Mouse (Mus musculus) heart, embryonic 16.5 days (tissue): ENCODE measurements around the gene Ermn. TPM values are rescaled to one million over a fixed set of nuclear protein-coding genes. Genes with fewer than 3 reads are reported as not detected.

Experiments used
- ATAC-seq: fragments of 200-750 bp; cut with Nextera tagmentation; replicated peaks from 2 replicates; pipeline ENCODE4 v1.8.0; 2017; ENCODE audit warnings: moderate number of reproducible peaks; ENCODE audit not compliant: insufficient read depth, low FRiP score; ENCODE audit errors: extremely low read depth
- H3K27ac ChIP-seq: fragments of 300-500 bp; sonication (generic); 2 replicates; pipeline ENCODE4 v1.5.1; 2014; ENCODE audit warnings: mild to moderate bottlenecking, low read length, control low read depth, moderate library complexity
- H3K27me3 ChIP-seq: fragments of 300-500 bp; sonication (generic); 2 replicates; pipeline ENCODE4 v1.6.1; 2014; ENCODE audit warnings: low read length, mixed read lengths; ENCODE audit not compliant: control insufficient read depth, insufficient read depth
- H3K36me3 ChIP-seq: fragments of 300-500 bp; sonication (generic); 2 replicates; pipeline ENCODE4 v1.6.1; 2014; ENCODE audit not compliant: control insufficient read depth, insufficient read depth
- H3K4me1 ChIP-seq: fragments of 300-500 bp; sonication (generic); 2 replicates; pipeline ENCODE4 v1.6.1; 2014; ENCODE audit warnings: low read length, mixed read lengths; ENCODE audit not compliant: control insufficient read depth, insufficient read depth
- H3K4me2 ChIP-seq: fragments of 300-500 bp; sonication (generic); 2 replicates; pipeline ENCODE4 v1.6.1; 2014; ENCODE audit warnings: low read depth, mild to moderate bottlenecking, control low read depth, low read length
- H3K4me3 ChIP-seq: fragments of 300-500 bp; sonication (generic); 2 replicates; pipeline ENCODE4 v1.5.1; 2014; ENCODE audit warnings: mild to moderate bottlenecking, control low read depth, low read length
- H3K9ac ChIP-seq: fragments of 300-500 bp; sonication (generic); 2 replicates; pipeline ENCODE4 v1.6.1; 2014; ENCODE audit warnings: low read length, control low read depth
- H3K9me3 ChIP-seq: fragments of 300-500 bp; sonication (generic); replicated peaks from 2 replicates; pipeline ENCODE4 v1.6.1; 2016; ENCODE audit warnings: low read length; ENCODE audit not compliant: control insufficient read depth
- WGBS: fragments of 180-500 bp; shearing (Covaris S2); extraction: QIAGEN DNeasy Blood & Tissue Kit; methylation state at CpG from one replicate; pipeline ENCODE4 v1.1.7; 2014; 5-methylcytosine and 5-hydroxymethylcytosine counted together
- polyA plus RNA-seq: library from polyadenylated mRNA; unstranded; fragments of >200 nt; fragmentation: Nextera tagmentation; extraction: Ambion mirVana; gene quantifications from 2 replicates; pipeline ENCODE4 v1.2.1, GENCODE M21; 2015

The Ermn gene
- not detected in 2 replicates for polyA plus RNA-seq

- H3K36me3 ChIP-seq: no peaks in the 10 kb centered on the region
- H3K9ac ChIP-seq: no peak within 1 kb of the TSS
- no peak for ATAC-seq
- H3K4me1 ChIP-seq: no peaks in the 10 kb centered on the region
- WGBS: 59% methylated on average over 7 of the region's 7 CpGs
- no peaks in the 10 kb centered on the region for H3K27me3 ChIP-seq
- no peak within 1 kb of the TSS for H3K4me2 ChIP-seq
- no peak within 1 kb of the TSS for H3K27ac ChIP-seq
- H3K4me3 ChIP-seq: no peak within 1 kb of the TSS
- H3K9me3 ChIP-seq: no peaks in the 10 kb centered on the region
Observed at GRCm38 (mm10) chr2:58052821-58053581, at the start of gene Ermn. Gene Ermn (minus strand): TSS chr2:58052864.

DNA sequence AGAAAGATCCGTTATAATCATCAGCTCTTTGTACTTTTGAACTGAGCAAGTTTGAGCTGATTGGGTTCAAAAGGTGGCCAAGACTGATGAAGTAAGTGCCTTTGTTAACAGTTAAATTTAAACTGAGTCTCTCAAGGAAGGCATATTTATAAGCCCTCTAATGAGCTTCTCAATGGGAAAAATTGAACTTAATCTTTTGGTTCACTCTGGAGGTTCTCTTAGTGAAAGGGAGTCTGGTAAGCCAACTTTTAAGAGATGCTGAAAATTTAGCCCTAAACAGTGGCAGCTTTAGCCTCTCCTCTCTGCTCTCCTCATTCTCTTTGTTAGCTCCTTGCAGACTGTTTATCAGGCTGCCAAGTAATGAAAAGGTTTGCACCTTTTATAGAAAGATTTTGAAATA, 42.2 kb upstream of the Ermn start:
- 71% methylated on average over 1 of the region's 1 CpGs for WGBS
- no peaks in the 10 kb centered on the region for H3K27me3 ChIP-seq
- H3K4me2 ChIP-seq: no peak overlapping the region
- H3K4me1 ChIP-seq: no peaks in the 10 kb centered on the region
- ATAC-seq: no peak
- H3K9ac ChIP-seq: no peak overlapping the region
- no peak overlapping the region for H3K4me3 ChIP-seq
- no peaks in the 10 kb centered on the region for H3K9me3 ChIP-seq
- H3K36me3 ChIP-seq: no peaks in the 10 kb centered on the region
- no peak overlapping the region for H3K27ac ChIP-seq

DNA sequence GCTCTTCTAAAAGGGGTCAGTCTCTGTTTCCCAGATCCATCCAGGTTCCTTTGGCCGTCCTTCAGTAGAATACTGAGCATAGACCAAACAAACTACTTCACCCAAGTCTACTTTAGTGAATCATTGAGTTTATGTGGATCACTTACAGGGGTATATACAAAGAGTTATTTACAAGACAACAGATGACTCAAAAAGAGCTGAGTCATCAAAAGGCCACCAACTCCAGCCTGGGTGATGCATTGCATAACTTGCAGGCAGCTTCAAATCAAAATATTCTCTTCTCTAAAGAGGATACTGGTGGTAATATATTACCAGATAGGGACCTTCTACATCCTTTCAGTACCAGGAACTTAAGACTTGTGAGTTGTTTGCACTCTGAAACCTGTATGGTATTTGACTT, 33.8 kb upstream of the Ermn start:
- Histone ChIP-seq H3K4me2 (no peak overlapping the region), H3K9me3 (no peaks in the 10 kb centered on the region), H3K9ac (no peak overlapping the region), H3K4me3 (no peak overlapping the region), H3K4me1 (no peaks in the 10 kb centered on the region), H3K27me3 (no peaks in the 10 kb centered on the region), H3K27ac (no peak overlapping the region), H3K36me3 (no peaks in the 10 kb centered on the region)
- WGBS: 68% methylated on average over 1 of the region's 1 CpGs
- no peak for ATAC-seq

DNA sequence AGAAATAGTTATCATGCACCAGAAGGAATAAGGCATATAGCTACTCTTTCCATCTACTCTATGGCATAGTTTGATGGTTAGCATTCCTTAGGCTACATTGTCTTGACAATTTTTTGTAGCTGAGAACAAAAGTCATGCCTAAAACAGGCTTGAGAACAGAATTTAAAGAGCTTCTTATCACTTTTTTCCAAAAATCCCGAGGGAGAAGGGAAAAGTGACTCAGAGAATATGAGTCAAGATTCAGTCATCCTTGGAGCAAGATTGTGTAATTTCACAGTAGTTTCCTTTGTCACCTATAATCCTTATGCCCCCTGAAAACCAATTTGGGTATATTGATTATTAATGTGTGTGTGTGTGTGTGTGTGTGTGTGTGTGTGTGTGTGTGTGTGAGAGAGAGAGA, 27.2 kb upstream of the Ermn start:
- no peaks in the 10 kb centered on the region for H3K4me1 ChIP-seq
- 14% methylated on average over 1 of the region's 1 CpGs for WGBS

GRCm38 (mm10) chr2:58055383-58055782, 2.7 kb upstream of the Ermn start:
- Histone ChIP-seq H3K27ac (no peak overlapping the region), H3K9ac (no peak overlapping the region)
- ATAC-seq: no peak

More for the DNA sequence above, 27.2 kb upstream of the Ermn start:
- Histone ChIP-seq H3K36me3 (no peaks in the 10 kb centered on the region), H3K27ac (no peak overlapping the region), H3K4me2 (no peak overlapping the region), H3K4me3 (no peak overlapping the region), H3K9me3 (no peaks in the 10 kb centered on the region), H3K27me3 (no peaks in the 10 kb centered on the region), H3K9ac (no peak overlapping the region)
- ATAC-seq: no peak

DNA sequence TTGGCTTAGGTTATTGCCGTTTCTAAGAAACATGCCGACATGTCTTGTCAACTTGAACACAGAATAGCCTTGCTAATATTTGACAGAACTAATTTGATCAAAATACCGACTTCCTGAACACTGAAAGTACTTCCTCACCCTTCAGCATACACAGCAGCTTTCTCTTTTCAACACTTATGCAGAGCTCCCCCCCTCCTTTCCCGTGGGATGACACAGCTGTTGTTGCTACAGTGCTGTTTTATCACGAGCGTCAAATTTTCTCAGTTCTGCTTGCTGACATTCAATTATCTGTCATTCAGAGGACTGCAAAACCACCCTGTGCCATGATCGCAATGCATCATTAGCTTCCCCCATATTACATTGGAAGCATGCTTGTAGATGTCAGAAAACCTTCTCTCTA, 10.8 kb downstream of the Ermn start:
- Histone ChIP-seq H3K9me3 (no peaks in the 10 kb centered on the region), H3K4me1 (no peaks in the 10 kb centered on the region), H3K27me3 (no peaks in the 10 kb centered on the region), H3K4me3 (no peak overlapping the region), H3K4me2 (no peak overlapping the region), H3K9ac (no peak overlapping the region), H3K27ac (no peak overlapping the region), H3K36me3 (no peaks in the 10 kb centered on the region)
- peak; percentile 52 for ATAC-seq
- 40% methylated on average over 7 of the region's 7 CpGs for WGBS

More at GRCm38 (mm10) chr2:58055383-58055782, 2.7 kb upstream of the Ermn start:
- H3K4me1 ChIP-seq: no peaks in the 10 kb centered on the region
- H3K4me3 ChIP-seq: no peak overlapping the region
- no peaks in the 10 kb centered on the region for H3K27me3 ChIP-seq
- no peak overlapping the region for H3K4me2 ChIP-seq
- H3K9me3 ChIP-seq: no peaks in the 10 kb centered on the region
- H3K36me3 ChIP-seq: no peaks in the 10 kb centered on the region

DNA sequence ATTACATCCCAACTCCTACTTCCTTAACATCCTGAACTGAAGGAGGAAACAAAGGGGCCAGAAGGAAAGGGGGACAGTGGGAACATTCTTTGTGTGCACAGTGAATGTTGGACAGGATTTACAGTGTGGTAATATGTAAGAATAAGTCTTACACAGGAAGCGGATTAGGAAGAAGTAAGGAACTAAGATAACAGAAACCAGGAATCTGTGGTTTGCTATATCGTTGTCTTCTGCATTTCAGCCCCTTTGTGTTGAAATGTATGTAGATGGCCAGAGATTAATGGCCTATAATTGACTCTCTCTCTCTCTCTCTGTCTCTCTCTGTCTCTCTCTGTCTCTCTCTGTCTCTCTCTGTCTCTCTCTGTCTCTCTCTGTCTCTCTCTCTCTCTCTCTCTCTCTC, 15.7 kb downstream of the Ermn start:
- no peaks in the 10 kb centered on the region for H3K36me3 ChIP-seq
- ATAC-seq: no peak
- H3K27me3 ChIP-seq: no peaks in the 10 kb centered on the region
- H3K9ac ChIP-seq: no peak overlapping the region
- H3K9me3 ChIP-seq: no peaks in the 10 kb centered on the region
- no peak overlapping the region for H3K4me3 ChIP-seq
- 60% methylated on average over 2 of the region's 2 CpGs for WGBS
- no peaks in the 10 kb centered on the region for H3K4me1 ChIP-seq
- no peak overlapping the region for H3K27ac ChIP-seq
- H3K4me2 ChIP-seq: no peak overlapping the region

- 57% methylated on average over 4 of the region's 4 CpGs for WGBS
- Histone ChIP-seq H3K27me3 (no peaks in the 10 kb centered on the region), H3K36me3 (no peaks in the 10 kb centered on the region), H3K4me1 (no peaks in the 10 kb centered on the region), H3K27ac (no peak overlapping the region), H3K9ac (no peak overlapping the region), H3K9me3 (no peaks in the 10 kb centered on the region), H3K4me2 (no peak overlapping the region), H3K4me3 (no peak overlapping the region)
- ATAC-seq: no peak
Observed at GRCm38 (mm10) chr2:58035635-58036034, 17.0 kb downstream of the Ermn start.

- Histone ChIP-seq H3K4me2 (no peak overlapping the region), H3K4me1 (no peaks in the 10 kb centered on the region), H3K9me3 (no peaks in the 10 kb centered on the region), H3K9ac (no peak overlapping the region), H3K27me3 (no peaks in the 10 kb centered on the region), H3K27ac (no peak overlapping the region), H3K4me3 (no peak overlapping the region), H3K36me3 (no peaks in the 10 kb centered on the region)
- 73% methylated on average over 3 of the region's 3 CpGs for WGBS
- no peak for ATAC-seq
Observed at GRCm38 (mm10) chr2:58031431-58031830, 21.2 kb downstream of the Ermn start.
